Mouse (Mus musculus) gastrocnemius, adult 2 months (tissue): ENCODE results near the gene Cd300e. TPM values are rescaled to one million over a fixed set of nuclear protein-coding genes. Genes with fewer than 3 reads are reported as not detected.
A peak's percentile ranks its signal among the peaks of the same experiment; 100 is the strongest.

Experiments used
- DNase-seq: peaks from one replicate; pipeline ENCODE4 v3.0.0; 2022
- H3K27ac ChIP-seq: fragments of 200-600 bp; 2 replicates; pipeline ENCODE4 v1.8.1; 2022; ENCODE audit warnings: mild to moderate bottlenecking
- H3K4me3 ChIP-seq: fragments of 200-600 bp; 2 replicates; pipeline ENCODE4 v1.8.1; 2022; ENCODE audit warnings: mild to moderate bottlenecking, moderate library complexity
- CTCF ChIP-seq: fragments of 200-600 bp; IDR thresholded peaks from 2 replicates; pipeline ENCODE4 v1.8.1; 2022; ENCODE audit warnings: antibody characterized with exemption, mild to moderate bottlenecking, moderate library complexity
- intact Hi-C: fragments of 180-260 bp; cut with DNase I; formaldehyde crosslinking; loops from one replicate; pipeline ENCODE4 v1.15.1; 2025
- long read RNA-seq, 2 experiments: library from polyadenylated mRNA; stranded (forward); transcript quantifications; one replicate each; pipeline ENCODE4 v2.0.0; 2021
- total RNA-seq, 2 experiments: library from RNA; stranded (reverse); gene quantifications; 2 replicates each; pipeline ENCODE4 v1.2.3; 2021

Gene Cd300e
- not detected for total RNA-seq
- long read RNA-seq, experiment 1: 0 reads
- long read RNA-seq, experiment 2: 0 reads

DNA sequence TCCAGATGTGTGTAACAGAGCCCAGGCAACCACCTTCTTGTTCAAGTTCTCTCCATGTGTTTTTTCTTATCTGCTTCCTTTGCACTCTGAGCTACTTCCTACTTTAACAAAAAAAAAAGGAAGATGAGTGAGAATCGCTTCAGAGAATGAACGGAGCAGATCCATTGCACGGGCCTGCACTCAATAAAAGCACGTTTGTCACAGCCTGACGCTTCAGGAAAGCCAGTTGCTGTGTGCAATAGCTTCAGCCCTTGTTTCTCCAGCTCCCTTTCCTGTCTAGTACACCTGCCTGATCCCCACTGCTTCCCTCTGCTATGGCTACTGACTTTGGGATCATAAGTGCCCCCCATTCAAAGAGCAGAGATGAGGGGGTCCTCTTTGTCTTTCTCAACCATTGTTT lies at the start of gene Cd300e:
Cd300e (minus strand) TSS at position 101 of the 400 bp plus-strand sequence.
- Histone ChIP-seq H3K27ac (no peak within 1 kb of the TSS), H3K4me3 (no peak within 1 kb of the TSS)
- no peak for DNase-seq
- no peak for TF ChIP-seq CTCF
- intact Hi-C loops: no loop called here

DNA sequence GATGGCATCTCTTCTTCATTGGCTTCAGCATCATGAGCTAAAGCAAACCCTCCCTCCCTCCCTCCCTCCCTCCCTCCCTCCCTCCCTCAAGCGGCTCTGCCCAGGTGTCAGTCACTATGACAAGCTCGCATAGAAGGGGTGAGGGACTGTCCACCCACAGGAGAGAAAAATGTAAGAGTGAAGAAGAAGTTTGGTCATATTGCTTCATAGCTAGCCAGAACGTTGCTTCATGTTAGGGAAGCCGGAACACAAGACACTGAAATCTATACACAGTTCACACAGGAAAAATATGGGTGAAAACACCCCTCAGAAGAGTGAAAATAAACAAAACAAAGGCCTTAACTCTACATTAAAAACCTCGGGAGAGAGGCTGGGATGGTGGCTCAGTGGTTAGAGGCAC lies 48.3 kb upstream of the Cd300e start:
- no peak overlapping the region for H3K27ac ChIP-seq
- no peak overlapping the region for H3K4me3 ChIP-seq
- no peak for DNase-seq
- no peak for TF ChIP-seq CTCF
- intact Hi-C loops: no loop called here

DNA sequence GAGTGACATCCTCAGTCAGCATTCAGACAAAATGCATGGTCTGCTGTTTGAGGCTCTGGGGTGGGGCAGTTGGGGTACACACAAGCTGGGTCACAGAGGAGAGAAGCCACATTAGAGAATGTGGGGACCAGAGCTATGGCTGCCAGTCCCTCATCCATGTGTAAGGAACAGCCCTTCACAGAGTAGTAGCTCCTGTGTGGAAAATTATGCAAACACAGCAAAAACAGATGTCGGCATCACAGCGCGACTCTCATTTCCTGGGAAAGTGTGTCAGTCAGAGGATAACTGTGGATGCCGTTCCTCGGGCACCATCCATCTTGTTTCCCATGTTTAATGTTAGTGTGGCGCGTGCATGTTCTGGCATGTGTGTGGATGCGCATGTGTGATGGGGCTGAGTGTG lies 46.2 kb upstream of the Cd300e start:
- DNase-seq: no peak
- no peak for TF ChIP-seq CTCF
- H3K4me3 ChIP-seq: no peak overlapping the region
- H3K27ac ChIP-seq: no peak overlapping the region
- intact Hi-C loops: no loop called here

DNA sequence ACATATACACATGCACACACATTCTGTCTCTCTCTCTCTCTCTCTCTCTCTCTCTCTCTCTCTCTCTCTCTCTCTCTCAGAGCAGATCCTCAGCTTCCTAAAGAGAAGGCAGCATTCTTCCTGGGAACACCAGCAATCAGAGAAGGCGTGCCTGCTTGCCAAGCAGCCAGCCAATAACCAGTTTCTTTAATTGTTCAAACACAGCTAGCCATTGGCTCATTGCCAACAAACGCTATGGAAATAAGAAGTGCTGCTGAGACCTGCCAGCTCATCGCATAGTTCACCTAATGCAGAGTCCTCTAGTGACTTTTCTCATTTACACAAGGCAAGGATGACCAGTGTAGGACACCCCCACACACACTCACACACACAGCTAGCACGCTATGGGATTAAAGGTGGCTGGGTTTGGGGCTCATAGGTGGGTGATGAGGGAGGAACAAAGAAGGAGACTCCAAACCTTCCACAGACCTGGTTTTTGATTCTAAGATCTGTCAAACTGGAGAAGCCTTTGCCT lies 45.5 kb upstream of the Cd300e start:
- intact Hi-C loops: no loop called here
- no peak for DNase-seq
- no peak for TF ChIP-seq CTCF

DNA sequence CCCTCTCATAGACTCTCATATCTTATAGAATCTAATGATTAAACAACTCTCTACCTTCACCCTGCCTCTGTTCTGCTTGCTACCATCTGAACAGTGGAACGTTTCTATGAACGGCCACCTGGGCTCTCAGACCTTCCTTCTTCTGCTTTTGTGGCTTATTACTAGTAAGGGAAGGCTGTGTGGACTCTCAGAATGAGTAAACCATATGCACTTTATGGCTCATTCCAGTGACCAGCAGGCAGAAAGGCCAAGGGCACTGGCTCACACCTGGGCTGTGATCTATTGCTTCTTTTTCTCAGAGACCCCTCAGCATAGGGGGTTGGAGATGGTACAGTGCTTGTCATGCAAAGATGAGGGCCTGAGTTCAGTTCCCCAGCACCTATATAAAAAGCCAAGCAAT lies 44.7 kb upstream of the Cd300e start:
- TF ChIP-seq CTCF: no peak
- no peak overlapping the region for H3K4me3 ChIP-seq
- intact Hi-C loops: no loop called here
- no peak overlapping the region for H3K27ac ChIP-seq
- DNase-seq: no peak

More for the DNA sequence above, 45.5 kb upstream of the Cd300e start:
- Histone ChIP-seq H3K27ac (no peak overlapping the region), H3K4me3 (no peak overlapping the region)

DNA sequence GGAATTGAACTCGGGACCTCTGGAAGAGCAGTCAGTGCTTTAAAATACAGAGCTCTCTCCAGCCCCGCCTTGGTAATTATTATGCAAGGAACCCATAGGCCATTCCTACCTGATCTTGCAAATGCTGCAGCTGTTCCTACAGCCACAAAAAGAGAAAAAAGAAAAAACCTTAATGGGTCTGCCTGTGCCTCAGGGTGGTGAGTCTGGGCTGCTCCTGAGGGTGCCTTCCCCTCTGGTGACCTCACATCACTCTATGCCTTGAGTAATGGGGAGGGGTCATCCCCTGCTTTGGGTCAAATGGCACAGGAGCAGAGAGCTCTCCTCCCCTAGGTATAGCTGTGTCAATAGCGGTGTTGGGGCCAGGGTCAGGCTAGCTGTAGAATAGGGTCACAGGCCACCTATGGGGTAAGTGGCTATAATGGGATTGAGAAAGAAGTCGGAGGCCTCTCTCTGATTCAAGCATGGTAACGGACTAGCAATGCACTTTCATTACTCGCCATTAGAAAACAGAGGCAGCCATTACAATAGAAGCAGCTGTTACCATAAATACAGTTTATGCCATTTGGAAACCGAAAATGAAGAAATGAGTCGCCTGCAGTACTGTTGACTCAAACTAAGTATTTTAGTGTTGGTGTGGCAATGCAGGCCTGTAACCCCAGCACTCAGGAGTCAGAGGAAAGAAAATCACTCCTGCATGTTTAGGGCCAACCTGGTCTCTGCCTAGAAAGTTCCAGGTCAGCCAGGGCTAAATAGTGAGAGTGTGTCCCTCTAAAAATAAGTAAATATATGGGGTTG lies 43.0 kb upstream of the Cd300e start:
- H3K27ac ChIP-seq: no peak overlapping the region
- DNase-seq: no peak
- intact Hi-C loops: no loop called here
- no peak for TF ChIP-seq CTCF
- no peak overlapping the region for H3K4me3 ChIP-seq

DNA sequence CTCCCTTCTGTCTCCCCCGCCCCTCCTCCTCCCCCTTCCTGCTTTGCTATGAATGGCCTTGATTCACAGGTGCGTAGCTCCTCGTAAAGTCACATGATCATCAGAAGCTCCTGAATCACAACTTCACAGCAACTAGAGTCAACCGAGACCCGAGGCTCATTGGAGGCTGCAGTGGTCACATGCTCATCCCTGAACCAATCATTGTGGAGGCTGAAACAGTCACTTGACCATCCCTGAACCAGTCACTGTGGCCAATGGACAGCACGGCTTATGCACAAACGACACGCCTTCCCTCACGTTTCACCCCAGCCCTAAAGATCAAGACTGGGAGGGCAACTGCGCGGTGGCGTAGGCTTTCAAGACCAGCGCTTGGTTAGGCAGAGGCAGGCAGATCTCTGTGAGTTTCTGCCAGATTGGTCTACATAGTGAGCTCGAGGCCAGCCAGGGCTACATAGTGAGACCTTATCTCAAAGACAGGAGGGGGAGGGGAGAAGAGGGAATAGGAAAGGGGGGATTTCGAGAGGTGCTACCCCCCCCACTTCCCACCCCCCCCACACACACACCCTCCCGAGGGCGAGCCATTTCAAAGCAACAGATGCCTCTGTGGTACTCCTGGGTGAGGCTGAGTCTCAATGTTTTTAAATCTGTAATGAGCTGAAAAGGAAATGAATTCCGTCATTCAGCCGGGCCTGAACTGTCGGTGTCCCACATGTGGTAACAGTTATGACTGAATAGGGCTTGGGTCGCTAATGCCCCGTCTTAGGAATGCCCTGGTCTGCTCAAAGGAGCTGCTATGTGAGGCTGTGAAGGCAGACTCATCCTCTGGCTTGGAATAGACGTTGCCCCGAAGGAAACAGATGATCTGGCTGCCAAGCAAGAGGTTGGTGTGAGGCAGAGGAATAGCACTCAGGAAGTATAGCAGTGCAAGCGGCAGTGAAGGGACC lies 41.8 kb upstream of the Cd300e start:
- H3K4me3 ChIP-seq: no peak overlapping the region
- no peak for TF ChIP-seq CTCF
- DNase-seq: no peak
- H3K27ac ChIP-seq: no peak overlapping the region
- intact Hi-C loops: no loop called here

DNA sequence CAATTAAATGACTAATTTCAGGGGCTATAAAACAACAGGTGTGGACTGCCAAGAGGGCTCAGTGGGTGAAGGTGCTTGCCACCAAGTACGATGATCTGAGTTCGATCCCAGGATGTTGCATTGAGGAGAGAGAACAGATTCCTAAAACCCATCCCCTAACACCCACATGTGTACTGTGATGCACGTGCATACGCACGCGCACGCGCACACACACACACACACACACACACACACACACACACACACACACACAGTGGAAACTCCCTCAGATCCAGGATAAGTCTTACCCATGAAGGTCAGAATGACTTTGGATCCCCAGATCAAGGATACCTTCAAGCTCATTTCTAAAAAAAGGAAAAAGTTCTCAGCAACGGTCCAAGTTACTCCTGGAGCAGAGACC lies 40.1 kb upstream of the Cd300e start:
- TF ChIP-seq CTCF: no peak
- Histone ChIP-seq H3K4me3 (no peak overlapping the region), H3K27ac (no peak overlapping the region)
- intact Hi-C loops: no loop called here
- DNase-seq: no peak

DNA sequence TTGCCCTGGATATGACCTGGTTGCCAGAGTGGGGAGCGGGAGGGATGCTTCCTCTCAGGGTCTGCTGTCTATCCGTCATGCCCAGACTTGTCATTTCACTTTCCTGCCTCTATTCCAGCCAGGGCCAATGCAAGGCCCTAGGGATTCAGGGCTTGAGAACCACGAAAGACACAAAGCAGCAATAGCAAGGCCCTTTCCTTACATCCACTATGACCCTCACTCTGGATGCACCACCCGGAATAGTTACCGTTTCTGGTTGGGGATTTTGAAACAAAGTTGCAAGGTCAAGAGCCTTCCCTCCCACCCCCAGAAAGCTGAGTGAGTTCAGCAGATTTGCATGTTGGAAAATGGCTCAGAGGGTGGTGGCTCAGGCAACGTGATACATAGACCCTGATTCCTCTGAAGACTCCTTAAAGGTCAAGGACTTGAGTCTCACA lies 39.7 kb upstream of the Cd300e start:
- Histone ChIP-seq H3K4me3 (no peak overlapping the region), H3K27ac (no peak overlapping the region)
- DNase-seq: no peak
- intact Hi-C loops: no loop called here
- no peak for TF ChIP-seq CTCF

DNA sequence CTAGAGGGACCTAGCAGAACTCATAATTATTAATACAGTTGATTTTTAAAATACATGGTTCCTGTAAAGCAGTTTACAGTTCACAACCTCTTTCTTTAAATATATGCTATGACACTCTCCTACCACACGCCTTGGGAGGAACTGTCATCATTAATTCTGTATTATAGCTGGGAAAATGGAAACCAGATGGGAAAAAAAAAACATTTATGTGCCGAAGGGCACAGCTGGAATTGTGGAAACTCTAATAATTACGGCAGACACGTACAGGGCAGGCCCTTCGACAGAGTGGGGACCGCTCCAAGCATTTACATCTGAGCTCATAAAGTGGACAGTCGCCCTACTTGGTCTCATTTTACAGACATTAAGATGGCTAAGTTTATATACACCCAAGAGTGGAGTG lies 38.8 kb upstream of the Cd300e start:
- intact Hi-C loops: no loop called here
- no peak for TF ChIP-seq CTCF
- no peak for DNase-seq

DNA sequence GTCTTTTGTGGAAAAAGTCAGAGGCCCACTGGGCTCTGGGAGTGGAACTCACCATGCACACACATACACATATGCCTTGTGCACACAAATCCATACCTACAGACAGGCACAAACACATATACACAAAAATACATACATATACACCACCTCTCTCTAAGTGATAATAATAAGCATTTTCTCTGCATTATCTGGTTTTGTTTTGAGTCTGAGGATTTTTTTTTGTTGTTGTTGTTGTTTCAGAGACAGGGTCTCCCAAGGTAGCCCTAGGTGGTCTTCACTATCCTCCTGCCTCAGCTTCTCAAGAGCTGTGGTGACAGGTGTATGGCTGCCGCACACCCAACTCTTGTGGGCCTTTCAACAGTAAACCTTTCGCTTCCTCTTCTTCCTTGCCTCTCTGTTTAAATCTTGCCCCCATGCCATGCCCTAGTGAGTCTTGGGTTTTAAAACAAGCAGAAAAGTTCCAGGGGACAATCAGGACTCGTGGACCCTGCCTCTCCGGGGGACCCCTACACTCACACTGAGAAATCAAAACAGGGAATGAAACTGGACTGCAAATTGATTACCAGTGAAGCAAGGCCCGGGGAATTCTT lies 38.1 kb upstream of the Cd300e start:
- Histone ChIP-seq H3K27ac (no peak overlapping the region), H3K4me3 (no peak overlapping the region)
- intact Hi-C loops: no loop called here
- TF ChIP-seq CTCF: no peak
- no peak for DNase-seq

More for the DNA sequence above, 38.8 kb upstream of the Cd300e start:
- H3K27ac ChIP-seq: no peak overlapping the region
- H3K4me3 ChIP-seq: no peak overlapping the region

DNA sequence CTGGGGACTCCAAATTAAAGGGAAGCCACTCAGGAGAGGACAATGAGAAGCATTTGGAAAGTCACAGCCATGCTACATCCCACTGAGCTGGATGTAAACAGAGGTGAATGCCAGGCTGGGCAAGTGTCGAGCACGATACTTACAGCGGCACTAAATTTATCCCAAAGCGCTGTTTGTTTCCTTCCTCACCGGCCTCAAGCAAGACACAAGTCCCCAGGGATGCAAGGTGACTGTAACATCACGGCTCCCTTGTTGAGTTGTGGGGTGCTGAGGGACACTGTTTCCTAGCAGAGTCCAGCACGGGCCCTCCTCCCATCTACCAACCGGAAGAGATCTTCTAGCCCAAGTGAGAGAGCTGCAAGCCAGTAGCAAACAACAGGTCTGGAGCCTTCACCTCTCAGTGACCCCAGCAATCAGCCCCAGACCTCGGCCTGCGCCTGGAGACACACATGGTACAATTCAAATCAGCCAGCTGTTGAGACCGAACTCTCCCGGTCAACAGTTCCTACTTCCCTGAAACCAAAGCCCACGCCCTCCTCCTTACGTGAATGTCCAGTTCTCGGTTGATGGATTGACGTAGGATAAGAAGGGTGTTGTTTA lies 37.4 kb upstream of the Cd300e start:
- no peak overlapping the region for H3K4me3 ChIP-seq
- no peak for TF ChIP-seq CTCF
- no peak for DNase-seq
- intact Hi-C loops: no loop called here
- H3K27ac ChIP-seq: peak overlapping the region; percentile 31; the same call in 1 of the 2 replicates
